Mouse (Mus musculus) granulocyte monocyte progenitor cell, adult 5-6 weeks (primary cell): Measurements from ENCODE around the gene Wdcp. TPM values are rescaled to one million over a fixed set of nuclear protein-coding genes. Genes with fewer than 3 reads are reported as not detected.
"Not testable (repeated sequence)": the region's sequence is repeated elsewhere in the genome, so short reads cannot be mapped to it uniquely, and the experiment has no call there.

ENCODE experiments used
- ATAC-seq: replicated peaks from 2 replicates; pipeline ENCODE4 v1.8.0; 2016; ENCODE audit warnings: mild to moderate bottlenecking, moderate TSS enrichment, inconsistent platforms; ENCODE audit not compliant: poor library complexity, severe bottlenecking
- total RNA-seq, 2 experiments: library from RNA; stranded (forward) in 1 of 2; stranded (reverse) in 1 of 2; fragments of 200-712, 200-1000 nt in 1 of 2; fragments of >200 nt in 1 of 2; fragmentation: Nextera tagmentation in 1 of 2; gene quantifications; 2 replicates each; pipeline ENCODE4 v1.2.3; 2014 to 2017

Gene Wdcp
- total RNA-seq, 2 experiments from 2014 or later: 4.6 to 22.7 TPM

DNA sequence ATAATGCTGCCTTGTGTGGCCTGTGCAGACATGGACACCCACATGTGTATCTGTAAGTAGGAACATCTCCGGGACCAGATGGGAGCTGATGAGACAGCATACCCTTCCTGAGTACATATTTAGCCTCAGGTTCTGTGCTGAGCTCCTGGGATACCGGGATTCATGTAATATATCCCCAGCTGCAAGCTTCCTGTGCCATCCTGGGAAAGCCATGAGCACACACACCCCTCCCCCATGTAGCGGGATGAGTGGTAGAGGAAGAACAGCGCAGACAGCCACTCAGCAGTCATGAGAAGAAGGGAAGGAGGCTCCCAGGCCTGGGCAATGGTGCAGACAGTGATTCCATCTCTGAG lies 21.2 kb downstream of the Wdcp start:
- ATAC-seq: no peak

DNA sequence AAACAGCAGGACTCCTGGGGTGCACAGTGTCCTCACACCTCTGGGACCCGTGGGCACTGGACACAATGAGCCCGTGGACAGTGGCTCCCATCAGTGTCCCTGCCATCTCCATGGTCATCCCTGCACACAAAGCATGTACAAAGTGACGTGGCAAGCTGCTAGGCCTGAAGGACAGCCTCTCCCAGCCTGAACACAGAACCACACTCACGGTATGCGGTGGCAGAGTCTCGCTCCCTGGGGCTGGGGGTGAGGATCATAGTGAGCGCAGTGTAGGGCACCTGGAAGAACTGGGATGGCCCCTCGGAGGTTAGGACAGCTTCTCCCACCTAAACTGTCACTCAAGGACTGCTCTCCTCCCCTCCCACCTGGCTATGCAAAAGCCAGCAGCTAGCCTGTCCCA lies 25.8 kb downstream of the Wdcp start:
- ATAC-seq: no peak

DNA sequence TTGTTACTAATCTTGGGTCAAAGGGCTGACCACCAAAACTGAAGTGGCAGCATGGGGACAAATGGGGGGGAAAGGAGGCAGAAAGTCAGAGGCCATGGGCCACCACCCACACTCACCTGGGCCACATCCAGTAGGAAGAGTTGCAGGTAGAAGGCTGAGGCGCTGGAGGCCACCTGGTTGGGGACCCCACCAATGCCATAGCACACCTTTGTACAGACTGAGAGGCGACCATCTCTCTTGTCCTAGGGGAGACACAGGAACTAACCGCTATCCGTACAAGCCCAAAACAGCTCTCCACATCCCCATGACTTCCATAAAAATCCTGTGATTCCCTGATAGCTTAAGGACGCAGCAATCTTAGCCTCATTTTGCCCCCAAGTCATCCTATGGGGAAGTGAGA lies 28.2 kb downstream of the Wdcp start:
- no peak for ATAC-seq

DNA sequence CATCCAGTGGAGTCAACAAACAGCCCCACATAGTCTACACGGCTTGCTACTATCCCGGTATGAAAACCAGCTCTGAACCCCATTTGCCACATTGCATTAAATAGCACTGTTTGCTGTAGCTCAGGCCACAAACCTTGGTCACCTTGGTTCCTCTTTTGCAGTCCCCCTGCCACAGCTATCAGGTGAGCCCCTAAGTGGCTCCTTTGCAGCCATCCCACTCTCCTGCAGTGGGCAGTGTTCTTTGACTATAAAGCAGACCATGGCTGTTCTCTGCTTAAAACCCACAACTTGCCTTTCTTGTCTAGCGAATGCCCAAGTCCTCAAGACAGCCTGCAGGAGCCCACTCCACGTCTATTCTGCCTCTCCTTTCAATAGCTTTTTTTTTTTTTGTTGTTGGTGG lies 29.2 kb downstream of the Wdcp start:
- ATAC-seq: no peak; the same call in 1 of the 2 replicates

DNA sequence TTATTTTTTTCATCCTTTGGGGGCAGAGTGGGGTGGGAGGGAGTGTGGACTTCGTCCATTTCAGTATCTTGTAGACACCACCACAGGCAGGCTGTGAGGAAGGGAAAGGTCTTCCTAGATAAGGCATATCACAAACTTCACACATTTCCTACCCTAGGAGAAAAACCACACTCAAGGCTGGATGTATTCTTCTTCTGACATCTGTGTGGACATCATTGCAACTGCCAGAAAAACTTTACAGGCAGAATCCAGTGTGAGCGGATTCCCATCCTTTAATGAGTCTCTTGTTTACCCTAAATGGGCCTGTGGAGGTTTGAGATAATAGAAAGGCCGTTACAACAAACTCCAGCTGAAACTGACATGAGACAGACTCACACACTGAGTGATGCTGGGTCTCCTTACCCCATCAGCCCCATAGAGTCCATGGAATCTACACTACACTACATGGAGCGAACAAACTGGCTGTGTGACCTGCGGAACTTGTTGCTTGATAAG lies 29.9 kb downstream of the Wdcp start:
- no peak for ATAC-seq

DNA sequence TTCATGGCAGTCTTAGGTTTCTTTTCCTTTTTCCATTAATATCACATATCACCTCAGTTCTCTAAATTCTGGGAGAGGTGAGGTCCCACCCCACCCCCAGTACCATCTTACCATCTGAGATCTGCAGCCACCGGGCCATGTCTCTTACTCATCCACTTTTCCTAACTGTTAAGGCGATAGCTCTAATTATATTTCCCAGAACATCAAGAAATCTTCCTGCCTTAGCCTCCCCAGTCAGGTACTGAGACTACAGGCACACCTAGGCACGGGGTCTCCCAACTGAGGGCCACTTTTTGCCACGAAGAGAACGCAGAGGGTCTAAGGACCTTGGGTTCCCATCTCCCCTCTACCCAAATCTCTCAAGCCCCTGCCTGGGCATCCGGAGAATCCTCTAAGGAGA lies 30.4 kb downstream of the Wdcp start:
- no peak for ATAC-seq

DNA sequence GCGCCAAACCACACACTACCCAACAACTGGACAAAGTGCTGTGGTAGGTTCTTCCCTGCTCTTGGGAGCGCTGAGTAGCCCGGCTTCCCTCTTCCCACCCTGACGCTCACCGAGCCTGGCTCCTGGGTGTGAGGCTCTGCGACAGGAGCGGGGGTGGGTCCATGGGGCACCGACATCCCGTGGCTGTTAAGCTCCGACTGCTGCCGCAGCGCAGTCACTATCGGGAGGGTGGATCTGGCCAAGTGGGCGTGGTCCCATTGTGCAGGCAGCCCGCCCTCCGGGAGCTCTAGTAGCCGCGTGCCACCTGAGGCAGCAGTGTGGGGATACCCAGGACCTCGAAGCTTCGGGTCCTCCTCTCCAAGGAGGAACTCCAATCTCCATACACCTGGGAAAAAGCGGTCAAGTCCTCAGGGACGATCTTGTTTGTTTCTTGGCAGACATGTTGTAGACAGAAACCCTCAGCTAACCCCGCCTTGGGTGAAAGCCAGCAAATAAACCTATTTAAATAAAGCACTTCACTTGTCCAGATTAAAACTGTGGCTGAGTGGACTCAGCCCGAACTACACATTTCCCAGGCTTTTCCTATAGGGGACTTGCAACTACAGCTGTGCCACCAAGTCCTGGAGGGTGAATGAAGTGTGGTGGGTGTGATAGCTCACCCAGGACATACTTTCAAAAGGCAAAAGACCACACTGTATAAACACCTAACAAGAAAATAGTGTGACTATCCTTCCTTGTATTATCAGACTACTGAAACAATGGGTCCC lies 31.2 kb downstream of the Wdcp start, which contains the start of gene Mfsd2b:
Gene Mfsd2b (minus strand): TSS at position 199 of the 767 bp plus-strand sequence.
- ATAC-seq: peak; percentile 89

DNA sequence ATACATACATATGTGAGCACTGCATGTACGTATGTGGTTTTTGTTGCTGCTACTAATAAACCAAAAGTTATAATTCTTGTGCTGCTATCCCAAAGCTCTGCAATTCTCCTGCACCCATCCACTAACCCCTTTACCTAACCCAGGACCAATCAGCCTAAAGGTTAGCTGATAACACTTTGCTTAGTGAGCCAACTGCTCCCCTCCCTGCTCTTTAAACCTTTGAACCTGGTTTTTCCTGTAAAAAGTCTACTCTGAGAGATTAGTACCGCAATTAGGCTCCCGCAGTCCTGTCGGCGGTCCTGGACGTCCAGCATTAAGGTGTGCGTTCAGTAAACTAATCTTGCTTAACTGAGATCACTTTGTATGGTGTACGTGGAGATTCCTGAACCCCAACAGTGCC lies 32.5 kb downstream of the Wdcp start:
- no peak for ATAC-seq

DNA sequence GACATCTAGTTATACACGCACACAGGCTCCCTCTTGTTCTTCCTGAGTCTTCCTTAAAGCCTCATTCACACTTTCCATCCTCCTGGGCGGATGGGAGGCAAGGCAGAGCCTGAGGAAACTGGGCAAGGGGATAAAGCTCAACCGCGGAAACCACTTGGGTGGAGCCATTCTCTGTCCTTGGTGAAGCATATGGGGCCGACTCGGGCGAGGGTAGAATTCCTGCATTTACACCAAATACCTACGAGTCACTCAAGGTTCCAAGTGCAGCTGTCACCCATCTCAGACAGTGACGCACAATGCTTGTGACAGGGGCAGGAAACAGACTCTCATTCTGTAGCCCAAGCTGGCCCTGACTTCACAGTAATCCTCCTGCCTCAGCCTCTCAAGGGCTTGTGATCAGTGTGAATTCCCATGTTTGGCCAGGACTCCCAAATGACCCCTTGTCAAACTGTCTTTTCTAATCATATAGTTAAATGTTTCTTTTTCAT lies 35.2 kb downstream of the Wdcp start:
- no peak for ATAC-seq

DNA sequence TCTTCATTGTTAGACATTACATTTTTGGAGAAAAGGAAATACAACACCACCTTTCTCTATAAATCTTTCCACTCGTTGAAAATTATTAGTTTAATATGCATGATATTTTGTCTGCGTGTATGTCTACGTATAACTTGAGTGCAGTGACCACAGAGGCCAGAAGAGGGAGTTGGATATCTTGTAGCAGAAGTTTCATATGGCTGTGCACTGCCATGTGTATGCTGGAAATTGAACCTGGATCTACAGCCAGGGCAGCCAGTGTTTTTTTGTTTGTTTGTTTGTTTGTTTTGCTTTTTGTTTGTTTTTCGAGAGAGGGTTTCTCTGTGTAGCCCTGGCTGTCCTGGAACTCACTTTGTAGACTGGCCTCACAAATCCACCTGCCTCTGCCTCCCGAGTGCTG lies 35.9 kb downstream of the Wdcp start:
- ATAC-seq: no peak; the same call in 1 of the 2 replicates

DNA sequence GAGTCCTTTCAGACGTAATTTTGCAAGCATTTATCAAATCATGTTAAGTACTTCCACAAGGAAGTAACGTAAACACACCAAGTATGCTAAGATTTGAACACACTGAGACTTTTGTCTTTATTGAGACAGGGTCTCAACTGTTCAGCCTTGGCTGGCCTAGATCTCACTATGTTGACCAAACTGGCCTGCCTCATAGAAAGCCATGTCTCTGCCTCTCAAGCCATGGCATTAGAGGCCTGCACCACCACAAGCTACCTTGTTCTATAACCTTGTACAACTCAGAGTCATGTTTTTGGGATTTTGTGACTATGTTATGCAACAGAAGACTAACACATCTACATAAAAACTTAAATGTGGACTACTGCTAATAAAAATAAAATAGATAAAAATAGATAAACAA lies 39.0 kb downstream of the Wdcp start:
- no peak for ATAC-seq

DNA sequence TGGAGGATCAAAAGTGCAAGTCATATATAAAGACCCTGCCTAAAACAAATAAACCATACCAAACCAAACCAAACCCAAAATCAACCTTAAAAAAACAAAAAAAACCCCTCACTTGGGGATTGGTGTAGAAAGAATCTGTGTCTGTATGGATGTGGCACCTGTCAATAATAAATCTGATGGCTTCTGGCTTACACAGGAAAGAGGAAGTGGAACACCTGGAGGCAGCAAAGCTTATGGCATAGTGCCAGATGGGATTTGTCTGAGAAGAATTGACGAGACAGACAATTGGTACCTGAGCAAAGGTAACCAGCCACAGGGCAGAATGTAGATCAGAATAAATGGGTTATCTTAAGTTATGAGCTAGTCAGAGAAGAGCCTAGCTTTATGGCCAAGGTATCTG lies 42.0 kb downstream of the Wdcp start:
- no peak for ATAC-seq

DNA sequence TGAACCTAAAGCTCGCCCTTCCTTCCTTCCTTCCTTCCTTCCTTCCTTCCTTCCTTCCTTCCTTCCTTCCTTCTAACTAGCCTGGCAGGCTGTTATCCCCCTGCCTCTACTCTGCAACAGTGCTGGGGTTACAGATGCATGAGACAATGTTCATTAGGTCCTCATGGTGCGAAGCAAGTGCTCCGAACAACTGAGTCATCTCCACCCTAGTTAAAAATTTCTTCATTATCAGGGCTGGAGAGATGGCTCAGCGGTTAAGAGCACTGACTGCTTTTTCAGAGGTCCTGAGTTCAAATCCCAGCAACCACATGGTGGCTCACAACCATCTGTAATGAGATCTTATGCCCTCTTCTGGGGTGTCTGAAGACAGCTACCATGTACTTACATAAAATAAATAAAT lies 43.5 kb downstream of the Wdcp start:
- ATAC-seq: not testable (repeated sequence)

DNA sequence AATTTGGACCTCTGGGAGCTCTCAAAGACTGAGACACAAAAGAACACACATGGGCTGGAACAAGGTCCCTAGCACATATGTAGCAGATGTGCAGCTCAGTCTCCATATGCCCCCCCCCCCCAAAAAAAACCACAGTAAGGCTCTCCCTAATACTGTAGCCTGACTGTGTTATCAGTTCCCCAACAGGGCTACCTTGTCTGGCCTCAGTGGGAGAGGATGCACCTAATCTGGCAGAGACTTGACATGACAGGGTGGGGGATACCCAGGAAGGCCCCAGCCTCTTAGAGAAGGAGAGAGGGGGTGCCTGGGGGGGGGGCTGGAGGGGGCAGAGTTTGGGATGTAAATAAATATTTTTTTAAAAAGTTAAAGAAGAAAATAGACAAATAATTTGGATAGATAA lies 45.6 kb downstream of the Wdcp start:
- no peak for ATAC-seq

DNA sequence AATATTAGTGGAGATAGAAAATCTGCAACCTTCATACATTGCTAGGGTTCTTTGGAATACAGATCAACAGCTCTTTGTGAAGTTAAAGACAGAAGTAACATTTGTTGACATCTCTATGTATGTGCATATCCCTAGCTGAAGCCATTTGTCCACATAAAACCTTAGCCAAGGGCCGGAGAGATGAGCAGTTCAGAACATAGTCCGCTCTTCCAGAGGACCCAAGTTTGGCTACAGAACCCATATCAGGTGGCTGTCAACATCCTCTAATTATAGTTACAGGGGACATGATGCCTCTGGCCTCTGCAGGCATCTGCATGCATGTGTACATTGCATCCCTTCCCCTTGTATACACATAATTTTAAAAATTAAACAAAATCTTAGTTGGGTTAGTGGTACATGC lies 46.1 kb downstream of the Wdcp start:
- no peak for ATAC-seq

DNA sequence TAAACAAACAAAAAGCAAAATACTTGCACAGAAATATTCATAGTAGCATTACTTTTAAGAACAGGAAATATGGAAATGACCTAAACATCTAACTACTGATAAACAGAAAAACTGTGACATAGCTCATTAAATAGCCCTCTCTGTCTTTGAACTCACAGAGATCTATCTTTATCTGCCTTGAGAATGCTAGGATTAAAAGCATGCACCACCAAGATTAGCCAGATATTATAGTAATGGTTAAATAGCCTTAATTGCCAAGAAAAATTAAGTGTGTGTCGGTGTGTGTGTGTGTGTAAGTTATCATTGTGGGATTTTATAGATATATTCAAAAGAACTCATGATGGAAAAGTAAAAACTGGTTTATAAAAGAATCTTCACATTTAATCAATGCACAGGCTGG lies 46.8 kb downstream of the Wdcp start:
- ATAC-seq: no peak

DNA sequence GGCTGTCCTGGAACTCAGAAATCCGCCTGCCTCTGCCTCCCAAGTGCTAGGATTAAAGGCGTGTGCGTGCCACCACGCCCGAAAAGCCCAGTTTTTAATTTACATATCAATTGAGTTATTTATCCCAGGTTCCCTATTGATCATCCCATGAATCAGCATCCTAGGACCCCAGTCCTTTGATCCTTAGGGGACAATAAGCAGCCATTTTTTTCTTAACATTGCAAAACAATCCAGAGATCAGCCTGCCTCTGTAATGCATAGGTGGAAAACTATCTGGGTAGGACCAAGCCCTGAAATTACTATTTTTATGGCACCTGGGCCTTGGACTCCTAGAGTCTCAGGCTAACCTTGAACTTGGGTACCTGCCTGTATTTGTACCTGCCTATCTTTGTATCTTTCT lies 54.9 kb downstream of the Wdcp start:
- no peak for ATAC-seq

DNA sequence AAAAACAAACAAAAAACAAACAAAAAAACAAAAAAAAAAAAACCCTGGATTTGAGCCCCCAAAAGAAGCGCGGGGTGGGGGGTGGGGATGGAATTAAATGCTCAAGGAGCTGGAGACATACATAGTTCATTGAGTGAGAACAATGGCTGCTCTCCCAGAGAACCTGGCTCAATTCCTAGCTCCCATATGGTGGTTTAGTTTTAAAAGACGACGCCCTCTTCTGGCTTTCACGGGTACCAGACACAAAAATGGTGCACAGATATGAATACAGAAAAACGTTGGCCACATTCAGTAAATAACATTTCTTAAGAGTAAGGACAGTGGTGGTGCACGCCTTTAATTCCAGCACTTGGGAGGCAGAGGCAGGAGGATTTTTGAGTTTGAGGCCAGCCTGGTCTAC lies 62.8 kb downstream of the Wdcp start:
- no peak for ATAC-seq

DNA sequence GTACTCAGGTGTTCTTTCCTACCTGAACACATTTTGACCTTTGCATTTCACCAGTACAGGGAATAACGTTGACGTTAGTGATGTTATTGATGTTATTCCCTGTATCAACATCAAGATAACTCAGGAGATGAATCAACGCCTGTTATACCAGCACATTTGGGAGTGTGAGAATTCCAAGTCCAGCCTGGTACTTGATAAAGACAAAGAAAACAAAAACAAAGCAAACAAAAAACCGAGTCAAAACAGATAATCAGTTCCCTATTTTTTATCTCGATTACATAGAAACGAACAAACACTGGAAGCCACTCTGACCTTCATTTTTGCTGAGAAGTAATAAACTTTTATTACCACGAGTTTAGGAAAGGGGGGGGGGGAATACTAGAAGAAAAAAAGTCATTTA lies 63.4 kb downstream of the Wdcp start:
- no peak for ATAC-seq

DNA sequence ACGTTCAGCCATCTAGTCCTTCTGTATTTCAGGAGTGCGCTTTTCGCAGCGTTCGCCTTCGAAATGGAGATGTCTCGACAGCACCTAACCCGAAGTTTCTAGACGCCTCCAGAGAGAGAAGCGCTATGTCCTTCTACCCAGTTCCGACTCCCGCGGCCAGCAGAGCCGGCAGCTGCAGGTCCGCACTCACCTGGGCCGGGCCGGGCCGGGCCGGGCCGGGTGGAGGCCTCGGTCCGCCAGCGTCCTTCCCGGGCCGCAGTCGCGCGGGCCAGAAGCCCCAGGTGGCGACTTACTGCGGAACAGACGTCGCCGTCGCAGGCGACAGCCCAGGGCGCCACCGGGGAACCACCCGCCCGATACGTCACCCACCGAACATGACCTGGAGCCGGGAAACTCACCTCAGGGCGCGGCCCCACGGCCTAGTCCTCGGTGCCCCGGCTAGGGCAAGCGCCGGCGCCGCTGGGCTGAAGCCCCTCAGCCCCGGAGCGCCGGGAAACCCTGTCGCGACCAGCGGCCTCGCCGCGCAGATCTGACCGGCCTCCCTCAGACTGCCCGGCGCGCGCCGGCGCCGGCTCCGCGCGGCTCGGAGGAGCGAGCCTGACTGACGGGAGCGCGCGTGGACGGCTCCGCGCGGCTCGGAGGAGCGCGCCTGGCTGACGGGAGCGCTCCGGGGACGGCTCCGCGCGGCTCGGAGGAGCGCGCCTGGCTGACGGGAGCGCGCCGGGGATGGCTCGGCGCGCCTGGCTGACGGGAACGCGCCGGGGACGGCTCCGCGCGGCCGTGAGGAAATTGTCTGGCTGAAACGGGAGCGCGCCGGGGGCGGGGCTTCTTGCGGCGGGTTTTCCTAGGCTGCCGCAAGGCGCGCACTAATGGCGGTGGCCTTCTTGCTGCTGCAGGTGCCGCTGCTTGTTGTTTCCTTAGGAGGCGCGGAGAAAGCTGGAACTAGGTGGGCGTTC lies 64.1 kb downstream of the Wdcp start, which contains the start of gene Ubxn2a:
Gene Ubxn2a (minus strand): TSS at position 755 of the 956 bp plus-strand sequence.
- peak; percentile 93 for ATAC-seq

DNA sequence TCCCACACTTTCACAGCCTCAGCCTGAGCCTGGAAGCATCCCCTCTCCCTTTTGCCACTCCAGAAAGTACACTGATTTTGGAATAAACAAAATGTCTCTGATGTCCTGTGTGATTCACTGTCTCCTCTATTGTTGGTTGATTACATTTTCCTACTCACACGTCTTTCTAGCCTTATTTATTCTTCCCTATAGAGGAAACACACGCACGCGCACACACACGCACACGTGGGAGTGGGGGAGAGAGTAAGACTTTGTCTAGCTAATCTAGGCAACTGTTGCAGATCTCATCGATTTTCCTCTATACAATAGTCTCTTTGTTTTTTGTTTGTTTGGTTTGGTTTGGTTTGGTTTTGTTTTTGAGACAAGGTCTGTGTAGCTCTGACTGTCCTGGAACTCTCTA lies 65.3 kb downstream of the Wdcp start:
- no peak for ATAC-seq
